Mouse (Mus musculus) thymus, postnatal 10 days (tissue): Measurements from ENCODE around the gene Wrb.
A peak's percentile ranks its signal among the peaks of the same experiment; 100 is the strongest.
"Not testable (repeated sequence)": the region's sequence is repeated elsewhere in the genome, so short reads cannot be mapped to it uniquely, and the experiment has no call there.

Experiments
- DNase-seq, 2 experiments: peaks; one replicate each; pipeline ENCODE4 v3.0.0; 2021; ENCODE audit warnings: low spot score in 2 of 2

Wrb gene

GRCm38 (mm10) chr16:96145110-96145800 is at the start of gene Wrb:
Gene Wrb (plus strand): TSS chr16:96145407.
- DNase-seq = peak; percentile 99 to 100

- DNase-seq = no peak
Observed at GRCm38 (mm10) chr16:96095966-96096365, 49.2 kb upstream of the Wrb start.

- not testable (repeated sequence) for DNase-seq
Observed at GRCm38 (mm10) chr16:96097811-96098210, 47.4 kb upstream of the Wrb start.

- peak in 1 of 2 experiments; percentile 57 for DNase-seq
Observed at GRCm38 (mm10) chr16:96103036-96103435, 42.2 kb upstream of the Wrb start.

- DNase-seq = no peak
Observed at GRCm38 (mm10) chr16:96109673-96110072, 35.5 kb upstream of the Wrb start.

GRCm38 (mm10) chr16:96110655-96111345 is 34.4 kb upstream of the Wrb start:
- DNase-seq = no peak

- no peak for DNase-seq
Observed at GRCm38 (mm10) chr16:96112769-96113168, 32.4 kb upstream of the Wrb start.

- no peak for DNase-seq
Observed at GRCm38 (mm10) chr16:96114729-96115128, 30.5 kb upstream of the Wrb start.

- DNase-seq = no peak
Observed at GRCm38 (mm10) chr16:96120022-96120623, 25.1 kb upstream of the Wrb start.

GRCm38 (mm10) chr16:96126684-96127171 is 18.5 kb upstream of the Wrb start:
- DNase-seq = peak; percentile 19 to 25

- DNase-seq = no peak
Observed at GRCm38 (mm10) chr16:96127288-96127656, 17.9 kb upstream of the Wrb start.

- DNase-seq = peak; percentile 93 to 94
Observed at GRCm38 (mm10) chr16:96127657-96128344, 17.4 kb upstream of the Wrb start, which contains the start of gene Hmgn1. Gene Hmgn1 (minus strand): TSS chr16:96127729.

- no peak for DNase-seq
Observed at GRCm38 (mm10) chr16:96128466-96128865, 16.7 kb upstream of the Wrb start.

GRCm38 (mm10) chr16:96144748-96145109 is 478 bp upstream of the Wrb start:
- not testable (repeated sequence) for DNase-seq

- no peak for DNase-seq
Observed at GRCm38 (mm10) chr16:96145814-96146213, 607 bp downstream of the Wrb start.

- no peak for DNase-seq
Observed at GRCm38 (mm10) chr16:96148834-96149233, 3.6 kb downstream of the Wrb start.

- DNase-seq = no peak
Observed at GRCm38 (mm10) chr16:96149311-96149710, 4.1 kb downstream of the Wrb start.

- no peak for DNase-seq
Observed at GRCm38 (mm10) chr16:96150995-96151394, 5.8 kb downstream of the Wrb start.

GRCm38 (mm10) chr16:96151551-96151950 is 6.3 kb downstream of the Wrb start:
- DNase-seq = peak; percentile 48 to 84

GRCm38 (mm10) chr16:96154476-96154875 is 9.3 kb downstream of the Wrb start:
- DNase-seq = no peak

GRCm38 (mm10) chr16:96156019-96156418 is 10.8 kb downstream of the Wrb start:
- DNase-seq = no peak

GRCm38 (mm10) chr16:96157171-96157570 is 12.0 kb downstream of the Wrb start:
- DNase-seq = no peak
